Mouse (Mus musculus): ENCODE results near the gene Celf6. TPM values are rescaled to one million over a fixed set of nuclear protein-coding genes. Genes with fewer than 3 reads are reported as not detected.

Celf6 gene
- total RNA-seq, 1 experiment, result 0.13 TPM

DNA sequence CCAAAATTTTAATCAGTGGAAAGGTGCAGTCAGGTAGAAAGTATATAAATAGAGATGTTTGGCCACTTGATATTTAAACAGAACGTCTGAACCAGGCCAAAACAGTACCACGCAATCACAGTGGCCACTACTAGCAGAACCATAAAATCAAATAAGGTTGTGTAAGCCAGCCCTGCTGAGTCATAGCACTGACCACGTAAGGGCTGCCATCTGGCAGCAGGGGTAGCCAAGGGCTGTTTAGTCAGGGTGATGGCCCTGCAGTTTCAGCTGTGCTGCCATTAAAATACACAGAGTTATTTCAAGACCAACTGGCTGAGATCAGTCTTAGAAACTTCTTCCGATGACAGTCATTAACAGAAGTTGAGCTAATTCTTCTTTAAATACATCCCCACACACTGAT, 43.8 kb upstream of the Celf6 start:
- H3K9ac ChIP-seq (ENCODE audit: insufficient read depth, low read depth, low read length, poor library complexity, severe bottlenecking), result no peak overlapping the region
- no peak overlapping the region for H3K4me3 ChIP-seq (ENCODE audit: insufficient read depth in 1 of 2, low read depth in 1 of 2, low read length in 2 of 2, poor library complexity in 1 of 2, severe bottlenecking in 1 of 2)
- no peak for TF ChIP-seq ZC3H11A (IDR thresholded peaks at IDR 0.05; ENCODE audit: borderline replicate concordance, low read depth, low read length)
- H3K9me3 ChIP-seq (ENCODE audit: control insufficient read depth, insufficient read depth, low read depth, low read length), result no peaks in the 10 kb centered on the region
- DNase-seq (ENCODE audit: low read depth, low spot score), result no peak
- no peak overlapping the region for H3K27ac ChIP-seq (ENCODE audit: insufficient read depth, low read depth, low read length, poor library complexity, severe bottlenecking)
- H3K4me1 ChIP-seq (ENCODE audit: control insufficient read depth in 2 of 2, insufficient read depth in 2 of 2, low read length in 2 of 2, poor library complexity in 1 of 2), result peaks cover 0 to 16% of the 10 kb centered on the region in 2 experiments; a peak in 2 of 4 replicates
- H3K36me3 ChIP-seq (ENCODE audit: control insufficient read depth, insufficient read depth, low read length, poor library complexity, severe bottlenecking), result no peaks in the 10 kb centered on the region
- in situ Hi-C loops (cut with MboI; ENCODE audit: low sequenced_read_pairs in 2 of 2, unreplicated experiment in 2 of 2), result no loop called here

GRCm38 (mm10) chr9:59537651-59538050, 40.1 kb upstream of the Celf6 start:
- in situ Hi-C loops (cut with MboI; ENCODE audit: low sequenced_read_pairs in 2 of 2, unreplicated experiment in 2 of 2), result no loop called here
- Histone ChIP-seq H3K9ac (ENCODE audit: insufficient read depth, low read depth, low read length, poor library complexity, severe bottlenecking) (no peak overlapping the region), H3K9me3 (ENCODE audit: control insufficient read depth, insufficient read depth, low read depth, low read length) (no peaks in the 10 kb centered on the region), H3K4me3 (ENCODE audit: insufficient read depth in 1 of 2, low read depth in 1 of 2, low read length in 2 of 2, poor library complexity in 1 of 2, severe bottlenecking in 1 of 2) (no peak overlapping the region), H3K4me1 (ENCODE audit: control insufficient read depth in 2 of 2, insufficient read depth in 2 of 2, low read length in 2 of 2, poor library complexity in 1 of 2) (peaks cover 5 to 6% of the 10 kb centered on the region in 2 experiments; a peak in 3 of 4 replicates), H3K36me3 (ENCODE audit: control insufficient read depth, insufficient read depth, low read length, poor library complexity, severe bottlenecking) (no peaks in the 10 kb centered on the region; the same call in 1 of the 2 replicates), H3K27ac (ENCODE audit: insufficient read depth, low read depth, low read length, poor library complexity, severe bottlenecking) (no peak overlapping the region)
- DNase-seq (ENCODE audit: low read depth, low spot score), result no peak
- TF ChIP-seq HCFC1 (IDR thresholded peaks at IDR 0.05; ENCODE audit: borderline replicate concordance, insufficient read depth, low read length), result no peak

DNA sequence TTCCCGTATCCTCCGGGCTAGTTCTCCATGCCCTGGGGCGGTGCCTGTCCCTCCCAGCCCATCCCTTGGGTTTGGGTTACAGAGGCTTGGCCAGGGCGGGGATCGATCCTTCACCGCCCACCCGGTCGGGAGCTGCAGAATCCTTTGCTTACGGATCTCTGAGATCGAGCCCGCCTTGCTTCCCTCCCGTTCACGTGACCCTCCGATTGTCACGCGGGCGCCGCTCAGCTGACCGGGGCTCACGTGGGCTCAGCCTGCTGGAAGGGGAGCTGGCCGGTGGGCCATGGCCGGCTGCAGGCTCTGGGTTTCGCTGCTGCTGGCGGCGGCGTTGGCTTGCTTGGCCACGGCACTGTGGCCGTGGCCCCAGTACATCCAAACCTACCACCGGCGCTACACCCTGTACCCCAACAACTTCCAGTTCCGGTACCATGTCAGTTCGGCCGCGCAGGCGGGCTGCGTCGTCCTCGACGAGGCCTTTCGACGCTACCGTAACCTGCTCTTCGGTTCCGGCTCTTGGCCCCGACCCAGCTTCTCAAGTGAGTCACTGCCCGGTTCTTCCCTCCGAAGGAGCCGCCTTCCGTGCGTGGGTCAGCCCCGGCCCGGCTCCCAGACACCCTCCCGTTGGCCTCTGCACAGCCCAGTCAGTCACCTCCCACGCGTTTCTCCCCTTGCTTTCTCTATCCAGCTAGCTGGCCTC, 38.1 kb upstream of the Celf6 start, which contains the start of the genes Hexa and Tmem202:
Gene Hexa (plus strand): TSS at position 100 of the 697 bp plus-strand sequence.
Gene Tmem202 (minus strand): TSS at position 407 of the 697 bp plus-strand sequence.
- Histone ChIP-seq H3K36me3 (ENCODE audit: control insufficient read depth, insufficient read depth, low read length, poor library complexity, severe bottlenecking) (peaks cover 3% of the 10 kb centered on the region; the same call in 1 of the 2 replicates), H3K9ac (ENCODE audit: insufficient read depth, low read depth, low read length, poor library complexity, severe bottlenecking) (peak within 1 kb of the TSS; percentile 80), H3K9me3 (ENCODE audit: control insufficient read depth, insufficient read depth, low read depth, low read length) (no peaks in the 10 kb centered on the region), H3K4me3 (ENCODE audit: insufficient read depth in 1 of 2, low read depth in 1 of 2, low read length in 2 of 2, poor library complexity in 1 of 2, severe bottlenecking in 1 of 2) (peak within 1 kb of the TSS; percentile 62 to 70), H3K27ac (ENCODE audit: insufficient read depth, low read depth, low read length, poor library complexity, severe bottlenecking) (no peak within 1 kb of the TSS), H3K4me1 (ENCODE audit: control insufficient read depth in 2 of 2, insufficient read depth in 2 of 2, low read length in 2 of 2, poor library complexity in 1 of 2) (peaks cover 5% of the 10 kb centered on the region in 2 experiments; a peak in 3 of 4 replicates)
- peak; percentile 89 for DNase-seq (ENCODE audit: low read depth, low spot score)
- in situ Hi-C loops (cut with MboI; ENCODE audit: low sequenced_read_pairs in 2 of 2, unreplicated experiment in 2 of 2), result no loop called here
- TF ChIP-seq HCFC1 (IDR thresholded peaks at IDR 0.05; ENCODE audit: borderline replicate concordance, insufficient read depth, low read length) (peak; percentile 26; the same call in 1 of the 2 replicates), CHD2 (IDR thresholded peaks at IDR 0.05; ENCODE audit: low read depth, low read length) (no peak)

DNA sequence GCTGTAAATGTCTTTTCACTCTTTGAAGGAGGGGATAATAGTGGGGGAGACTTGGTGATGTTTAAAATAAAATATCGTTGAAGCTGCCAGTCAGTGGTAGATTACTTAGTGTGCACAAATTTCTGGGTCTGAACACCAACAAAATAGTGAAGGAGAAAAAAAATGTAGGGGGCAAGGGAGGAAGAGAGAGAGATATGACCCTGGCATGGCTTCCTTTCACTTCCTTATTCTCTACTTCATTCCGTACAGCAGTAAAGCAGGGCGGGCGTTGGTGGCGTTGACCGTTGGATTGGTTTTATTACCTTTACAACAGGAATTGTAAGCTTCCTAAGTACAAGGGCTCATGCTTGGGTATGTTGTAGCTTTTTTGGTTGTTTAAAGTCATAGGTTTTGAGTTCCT, 36.1 kb upstream of the Celf6 start:
- Histone ChIP-seq H3K9ac (ENCODE audit: insufficient read depth, low read depth, low read length, poor library complexity, severe bottlenecking) (no peak overlapping the region), H3K36me3 (ENCODE audit: control insufficient read depth, insufficient read depth, low read length, poor library complexity, severe bottlenecking) (peaks cover 5% of the 10 kb centered on the region; the same call in 1 of the 2 replicates), H3K27ac (ENCODE audit: insufficient read depth, low read depth, low read length, poor library complexity, severe bottlenecking) (no peak overlapping the region), H3K4me1 (ENCODE audit: control insufficient read depth in 2 of 2, insufficient read depth in 2 of 2, low read length in 2 of 2, poor library complexity in 1 of 2) (peaks cover 5% of the 10 kb centered on the region in 2 experiments; a peak in 3 of 4 replicates), H3K4me3 (ENCODE audit: insufficient read depth in 1 of 2, low read depth in 1 of 2, low read length in 2 of 2, poor library complexity in 1 of 2, severe bottlenecking in 1 of 2) (no peak overlapping the region), H3K9me3 (ENCODE audit: control insufficient read depth, insufficient read depth, low read depth, low read length) (no peaks in the 10 kb centered on the region)
- in situ Hi-C loops (cut with MboI; ENCODE audit: low sequenced_read_pairs in 2 of 2, unreplicated experiment in 2 of 2), result no loop called here
- no peak for TF ChIP-seq HCFC1 (IDR thresholded peaks at IDR 0.05; ENCODE audit: borderline replicate concordance, insufficient read depth, low read length)
- TF ChIP-seq CHD2 (IDR thresholded peaks at IDR 0.05; ENCODE audit: low read depth, low read length), result no peak
- no peak for TF ChIP-seq MAFK (IDR thresholded peaks at IDR 0.05; ENCODE audit: insufficient read depth, low read depth, low read length)
- TF ChIP-seq ZNF384 (IDR thresholded peaks at IDR 0.05; ENCODE audit: low read depth, low read length), result no peak
- no peak for TF ChIP-seq ZC3H11A (IDR thresholded peaks at IDR 0.05; ENCODE audit: borderline replicate concordance, low read depth, low read length)
- no peak for DNase-seq (ENCODE audit: low read depth, low spot score)

DNA sequence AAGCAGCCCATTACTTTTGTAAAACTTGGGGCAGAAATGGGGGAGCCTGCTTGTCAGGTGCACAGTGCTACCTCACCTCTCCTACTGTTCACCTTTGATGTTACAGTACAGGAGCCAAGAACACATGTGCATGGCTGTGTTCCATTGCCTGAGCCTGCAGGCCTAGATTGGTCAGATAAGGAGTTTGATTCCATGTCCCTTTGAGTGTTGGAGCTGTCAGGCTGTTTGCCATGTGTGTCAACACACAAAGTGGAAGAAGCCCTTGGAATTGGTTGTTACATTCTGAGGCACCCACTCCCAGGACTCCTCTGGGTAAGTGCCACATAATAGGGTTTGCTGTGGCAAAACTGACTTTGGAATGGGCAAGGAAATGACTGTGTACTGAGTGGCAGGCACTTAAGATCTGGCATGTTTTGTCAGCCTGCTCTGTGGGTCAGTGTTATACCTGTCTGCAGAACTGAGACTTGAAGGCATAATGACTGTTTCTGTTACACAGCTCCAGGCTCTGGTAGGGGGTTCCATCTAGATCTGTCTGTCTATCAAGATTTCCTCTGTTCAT, 34.9 kb upstream of the Celf6 start:
- H3K9ac ChIP-seq (ENCODE audit: insufficient read depth, low read depth, low read length, poor library complexity, severe bottlenecking), result no peak overlapping the region
- TF ChIP-seq MAFK (IDR thresholded peaks at IDR 0.05; ENCODE audit: insufficient read depth, low read depth, low read length) (no peak), ZNF384 (IDR thresholded peaks at IDR 0.05; ENCODE audit: low read depth, low read length) (no peak), ZC3H11A (IDR thresholded peaks at IDR 0.05; ENCODE audit: borderline replicate concordance, low read depth, low read length) (no peak), CHD2 (IDR thresholded peaks at IDR 0.05; ENCODE audit: low read depth, low read length) (no peak), HCFC1 (IDR thresholded peaks at IDR 0.05; ENCODE audit: borderline replicate concordance, insufficient read depth, low read length) (no peak)
- H3K4me1 ChIP-seq (ENCODE audit: control insufficient read depth in 2 of 2, insufficient read depth in 2 of 2, low read length in 2 of 2, poor library complexity in 1 of 2), result peaks cover 5% of the 10 kb centered on the region in 2 experiments; a peak in 3 of 4 replicates
- in situ Hi-C loops (cut with MboI; ENCODE audit: low sequenced_read_pairs in 2 of 2, unreplicated experiment in 2 of 2), result no loop called here
- H3K9me3 ChIP-seq (ENCODE audit: control insufficient read depth, insufficient read depth, low read depth, low read length), result no peaks in the 10 kb centered on the region
- peaks cover 8% of the 10 kb centered on the region; the same call in 1 of the 2 replicates for H3K36me3 ChIP-seq (ENCODE audit: control insufficient read depth, insufficient read depth, low read length, poor library complexity, severe bottlenecking)
- no peak overlapping the region for H3K27ac ChIP-seq (ENCODE audit: insufficient read depth, low read depth, low read length, poor library complexity, severe bottlenecking)
- H3K4me3 ChIP-seq (ENCODE audit: insufficient read depth in 1 of 2, low read depth in 1 of 2, low read length in 2 of 2, poor library complexity in 1 of 2, severe bottlenecking in 1 of 2), result no peak overlapping the region
- no peak for DNase-seq (ENCODE audit: low read depth, low spot score)

All from ES-E14 (cell line).